ENCODE assay signal across 8 mouse cellular contexts in genomic region chr1:167271304-167271703, GRCm38 (mm10). TPM values are rescaled to one million over a fixed set of nuclear protein-coding genes. Genes with fewer than 3 reads are reported as not detected.
DNase-seq lines count a peak whose midpoint lies in the region; ATAC-seq lines count a peak whose summit lies in the region.
"Had no signal": no experiment of that assay in that cellular context is flagged by ENCODE, and none has a peak within 500 bp of the region (broad histone marks: within the 10 kb centered on the region; RNA-seq: fewer than 3 reads in every experiment).

No protein-coding gene starts in this region.

- ATAC-seq in megakaryocyte, adult 5-6 weeks (ENCODE audit: poor library complexity, severe bottlenecking), result no peak
- ATAC-seq in embryonic facial prominence, embryonic 13.5 days (ENCODE audit: insufficient number of reproducible peaks, insufficient read depth, low FRiP score, low TSS enrichment, low read depth), result no peak
- ATAC-seq in stomach, embryonic 14.5 days (ENCODE audit: insufficient number of reproducible peaks, insufficient read depth, low FRiP score, low read depth), result peak; percentile 57

- 40% methylated on average over 4 of the region's 4 CpGs for WGBS in embryonic facial prominence, embryonic 13.5 days
- 51% methylated on average over 4 of the region's 4 CpGs for WGBS in limb, embryonic 10.5 days
- WGBS in stomach, embryonic 14.5 days, result 38% methylated on average over 4 of the region's 4 CpGs

- peaks cover 97% of the 10 kb centered on the region for H3K4me1 ChIP-seq in megakaryocyte, embryonic 14.5 days
- H3K4me1 ChIP-seq in embryonic facial prominence, embryonic 13.5 days, result peaks cover 50% of the 10 kb centered on the region
- peaks cover 61% of the 10 kb centered on the region for H3K4me1 ChIP-seq in limb, embryonic 10.5 days
- H3K4me1 ChIP-seq in stomach, embryonic 14.5 days (ENCODE audit: control insufficient read depth, insufficient read depth, low read length), result peaks cover 38% of the 10 kb centered on the region

- peaks cover 24% of the 10 kb centered on the region for H3K36me3 ChIP-seq in megakaryocyte, embryonic 14.5 days (replicated peaks; ENCODE audit: low read length)
- H3K36me3 ChIP-seq in embryonic facial prominence, embryonic 13.5 days, result no peaks in the 10 kb centered on the region
- peaks cover 29% of the 10 kb centered on the region for H3K36me3 ChIP-seq in limb, embryonic 10.5 days
- H3K36me3 ChIP-seq in stomach, embryonic 14.5 days (ENCODE audit: control insufficient read depth, insufficient read depth, low read length), result no peaks in the 10 kb centered on the region

- peak overlapping the region; percentile 89 for H3K4me3 ChIP-seq in megakaryocyte, embryonic 14.5 days (replicated peaks)
- no peak overlapping the region for H3K4me3 ChIP-seq in embryonic facial prominence, embryonic 13.5 days
- H3K4me3 ChIP-seq in limb, embryonic 10.5 days, result no peak overlapping the region
- H3K4me3 ChIP-seq in stomach, embryonic 14.5 days (ENCODE audit: low read depth, low read length), result no peak overlapping the region

- H3K27ac ChIP-seq in embryonic facial prominence, embryonic 13.5 days, result peak overlapping the region; percentile 88
- H3K27ac ChIP-seq in limb, embryonic 10.5 days, result peak overlapping the region; percentile 57; the same call in 1 of the 2 replicates
- H3K27ac ChIP-seq in stomach, embryonic 14.5 days (ENCODE audit: low read length), result peak overlapping the region; percentile 33; the same call in 1 of the 2 replicates

- no peaks in the 10 kb centered on the region for H3K9me3 ChIP-seq in megakaryocyte, embryonic 14.5 days
- H3K9me3 ChIP-seq in embryonic facial prominence, embryonic 13.5 days, result no peaks in the 10 kb centered on the region
- H3K9me3 ChIP-seq in limb, embryonic 10.5 days (replicated peaks), result no peaks in the 10 kb centered on the region
- no peaks in the 10 kb centered on the region for H3K9me3 ChIP-seq in stomach, embryonic 14.5 days (ENCODE audit: control insufficient read depth, low read depth, low read length)

- H3K4me2 ChIP-seq in embryonic facial prominence, embryonic 13.5 days, result peak overlapping the region; percentile 49
- H3K4me2 ChIP-seq in stomach, embryonic 14.5 days (replicated peaks; ENCODE audit: low read depth, low read length), result peak overlapping the region; percentile 47; the same call in 1 of the 2 replicates

- no peaks in the 10 kb centered on the region for H3K27me3 ChIP-seq in megakaryocyte, embryonic 14.5 days (replicated peaks)
- no peaks in the 10 kb centered on the region for H3K27me3 ChIP-seq in embryonic facial prominence, embryonic 13.5 days
- no peaks in the 10 kb centered on the region for H3K27me3 ChIP-seq in limb, embryonic 10.5 days (ENCODE audit: low read depth, poor library complexity, severe bottlenecking)
- H3K27me3 ChIP-seq in stomach, embryonic 14.5 days (ENCODE audit: control insufficient read depth, insufficient read depth, low read length), result no peaks in the 10 kb centered on the region

- DNase-seq in limb, embryonic 10.5 days (ENCODE audit: low spot score), result no peak
- DNase-seq in layer of hippocampus, postnatal 25 days (ENCODE audit: extremely low spot score in 1 of 2, low spot score in 1 of 2), result no peak
- no peak for DNase-seq in kidney, adult 9 months
- DNase-seq: layer of hippocampus, postnatal 36 days had no signal

- H3K9ac ChIP-seq in embryonic facial prominence, embryonic 13.5 days, result no peak overlapping the region
- H3K9ac ChIP-seq in stomach, embryonic 14.5 days (replicated peaks; ENCODE audit: low read depth, low read length), result no peak overlapping the region

RNA-seq across cellular contexts. Expression of gene Uck2, which starts 13.8 kb away (rescaled TPM):
- polyA plus RNA-seq in megakaryocyte, embryonic 14.5 days (2012; ENCODE audit: insufficient read depth, low replicate concordance), result 367 and 525 TPM in 2 replicates
- 71.2 and 79.5 TPM in 2 replicates for total RNA-seq in megakaryocyte, adult 5-6 weeks (2015)
- 75.3 and 77.6 TPM in 2 replicates for total RNA-seq in megakaryocyte, adult 5-6 weeks (2017)
- polyA plus RNA-seq in embryonic facial prominence, embryonic 13.5 days (2015; fragmentation: Nextera tagmentation; extraction: Ambion mirVana), result 80.7 and 87.8 TPM in 2 replicates
- polyA plus RNA-seq in limb, embryonic 10.5 days (2016; fragmentation: Nextera tagmentation; extraction: Ambion mirVana), result 138 and 172 TPM in 2 replicates
- 86.3 and 90.8 TPM in 2 replicates for polyA plus RNA-seq in stomach, embryonic 14.5 days (2014; fragmentation: Nextera tagmentation; extraction: Ambion mirVana)
- total RNA-seq in layer of hippocampus, postnatal 25 days (2021), result 10 to 100 TPM; 45.5 to 47.3 TPM

RNA-seq across cellular contexts. Expression of gene Tmco1, which starts 36.9 kb away (rescaled TPM):
- polyA plus RNA-seq in megakaryocyte, embryonic 14.5 days (2012; ENCODE audit: insufficient read depth, low replicate concordance), result 15.5 and 56.2 TPM in 2 replicates
- total RNA-seq in megakaryocyte, adult 5-6 weeks (2015), result 168 and 194 TPM in 2 replicates
- 167 and 196 TPM in 2 replicates for total RNA-seq in megakaryocyte, adult 5-6 weeks (2017)
- 81.2 and 82.1 TPM in 2 replicates for polyA plus RNA-seq in embryonic facial prominence, embryonic 13.5 days (2015; fragmentation: Nextera tagmentation; extraction: Ambion mirVana)
- 60.9 and 64.4 TPM in 2 replicates for polyA plus RNA-seq in limb, embryonic 10.5 days (2016; fragmentation: Nextera tagmentation; extraction: Ambion mirVana)
- polyA plus RNA-seq in stomach, embryonic 14.5 days (2014; fragmentation: Nextera tagmentation; extraction: Ambion mirVana), result 87.1 and 90.2 TPM in 2 replicates
- total RNA-seq in layer of hippocampus, postnatal 25 days (2021), result 10 to 100 TPM; 50.9 to 56.8 TPM

Comparison
In these comparisons a context has a peak if more than half of its experiments do, and no peak if none do; other contexts are left out.
1. H3K27ac ChIP-seq: peak in every context shown above with its lines; median percentile 88 in embryonic facial prominence, embryonic 13.5 days; 57 in limb, embryonic 10.5 days; 33 in stomach, embryonic 14.5 days.